Mouse (Mus musculus): ENCODE results near the gene Safb.

Safb gene

GRCm38 (mm10) chr17:56561866-56562265 lies 22.8 kb upstream of the Safb start:
- no peak for DNase-seq

DNA sequence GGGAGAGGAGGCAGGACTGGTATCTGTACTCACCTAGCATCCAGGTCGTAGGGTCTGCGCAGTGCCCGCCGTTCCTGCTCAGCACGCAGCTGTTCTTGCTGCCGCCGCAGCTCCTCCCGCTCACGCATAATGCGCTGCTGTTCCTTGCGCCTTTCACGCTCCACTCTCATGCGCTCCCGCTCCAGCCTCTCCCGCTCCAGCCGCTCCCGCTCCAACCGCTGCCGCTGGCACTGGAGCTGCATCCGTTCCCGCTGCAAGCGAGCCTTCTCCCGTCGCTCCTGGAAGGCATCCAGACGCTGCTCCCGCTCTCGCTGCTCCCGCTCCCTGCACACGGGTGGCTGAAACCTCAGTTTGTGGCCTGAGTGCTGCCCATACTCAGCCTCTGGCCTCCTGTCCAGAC lies 18.3 kb upstream of the Safb start:
- no peak for DNase-seq

DNA sequence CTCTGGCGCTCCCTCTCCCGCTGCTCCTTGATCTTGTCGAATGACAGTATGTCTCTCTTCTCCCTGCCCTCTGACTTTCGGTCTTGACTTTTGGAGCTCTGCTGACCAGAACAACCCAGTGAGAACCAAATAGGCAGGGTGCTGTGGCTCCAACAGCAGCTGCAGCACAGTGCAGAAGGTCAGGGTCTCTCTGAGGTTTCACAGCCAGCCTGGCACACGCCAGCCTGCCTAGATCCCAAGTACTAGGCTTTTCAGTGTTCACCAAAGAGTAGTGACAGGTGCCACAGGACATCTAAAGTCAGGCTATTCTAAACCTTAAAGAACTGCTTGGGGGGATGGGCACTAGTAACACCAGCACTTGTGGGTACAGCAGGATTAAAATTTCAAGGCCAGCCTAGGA lies 17.7 kb upstream of the Safb start:
- no peak for DNase-seq

DNA sequence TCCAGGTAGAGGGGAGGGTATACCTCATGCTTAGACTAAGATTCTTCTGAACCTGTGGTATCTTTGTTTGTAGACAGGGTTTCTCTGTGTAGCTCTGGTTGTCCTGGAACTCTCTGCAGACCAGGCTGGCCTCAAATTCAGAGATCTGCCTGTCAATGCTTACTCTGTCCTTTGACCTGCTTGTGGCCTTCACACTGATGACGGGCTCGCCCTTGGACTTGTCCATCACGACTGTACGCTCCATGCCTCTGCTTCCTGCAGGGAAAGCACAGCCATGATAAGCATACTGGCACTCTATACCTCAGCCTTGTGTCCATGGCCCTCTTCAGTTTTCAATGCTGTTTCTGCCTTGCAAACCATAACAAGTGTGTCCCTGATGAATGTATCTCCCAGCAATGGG lies 17.3 kb upstream of the Safb start:
- no peak for DNase-seq

- DNase-seq = no peak
Measured at GRCm38 (mm10) chr17:56570287-56570686, 14.3 kb upstream of the Safb start.

DNA sequence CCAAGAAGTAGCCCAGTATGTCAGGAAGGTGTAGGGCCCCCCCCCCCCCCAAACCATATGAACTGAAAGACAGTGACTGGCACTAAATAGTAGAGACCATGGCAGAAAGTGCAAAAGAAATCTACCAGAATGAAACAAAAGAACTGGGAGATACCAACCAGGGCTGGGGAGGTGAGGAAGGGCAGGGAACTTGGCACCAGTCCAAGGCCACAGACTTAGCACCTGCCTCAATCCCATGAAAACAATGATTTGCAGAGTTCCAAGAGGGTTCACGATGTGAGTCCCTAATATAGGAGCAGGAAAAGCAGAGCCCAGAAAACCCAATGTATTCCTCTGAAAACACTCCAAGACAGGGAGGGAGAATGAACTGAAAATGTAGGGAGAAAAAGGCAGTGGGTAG lies 12.5 kb upstream of the Safb start:
- DNase-seq = no peak

- no peak for DNase-seq
Measured at GRCm38 (mm10) chr17:56572939-56573338, 11.7 kb upstream of the Safb start.

DNA sequence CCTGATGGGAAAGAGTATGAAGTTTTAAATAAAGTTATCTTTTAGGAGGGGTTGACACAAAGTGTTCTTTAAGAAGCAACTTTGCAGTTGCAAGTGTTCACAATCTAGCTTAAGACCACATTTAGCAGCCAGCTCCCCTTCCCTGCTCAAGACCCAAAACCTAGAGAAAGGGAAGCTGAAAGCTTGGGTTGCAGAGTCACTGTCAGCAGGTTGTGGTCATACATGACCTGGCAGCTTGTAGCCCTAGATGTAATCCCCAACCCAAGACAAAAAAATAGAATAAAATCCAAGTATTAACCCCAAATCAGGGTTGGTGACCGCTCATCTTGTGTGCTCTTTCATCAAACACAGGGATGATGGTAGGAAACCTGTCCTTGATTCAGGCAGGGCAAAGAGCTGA lies 1.6 kb upstream of the Safb start:
- no peak for DNase-seq

GRCm38 (mm10) chr17:56583611-56584256 lies 891 bp upstream of the Safb start:
- peak; percentile 57 for DNase-seq

GRCm38 (mm10) chr17:56585171-56585821 lies 671 bp downstream of the Safb start:
- DNase-seq = peak; percentile 45

DNA sequence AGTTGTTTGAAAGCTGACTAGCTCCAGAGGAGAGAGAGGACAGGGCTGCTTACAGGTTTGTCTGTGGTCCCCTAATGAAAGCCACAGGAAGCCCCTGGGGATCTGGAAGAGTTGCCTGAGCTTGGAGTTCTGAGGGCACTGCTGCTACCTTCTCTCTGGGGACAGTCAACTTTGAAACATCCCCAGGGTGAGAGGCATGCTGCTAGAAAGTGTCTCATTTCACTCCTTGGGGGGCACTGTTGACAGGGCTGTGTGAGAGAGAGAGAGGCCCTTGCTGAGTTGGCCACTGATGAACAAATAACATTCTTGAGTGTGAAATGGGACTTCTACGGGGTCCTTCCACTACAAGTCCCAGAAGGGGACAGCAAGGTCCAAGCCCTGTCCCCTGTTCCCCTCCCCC lies 3.1 kb downstream of the Safb start:
- no peak for DNase-seq

GRCm38 (mm10) chr17:56588921-56589320 lies 4.3 kb downstream of the Safb start:
- no peak for DNase-seq

GRCm38 (mm10) chr17:56592553-56592952 lies 7.9 kb downstream of the Safb start:
- no peak for DNase-seq

DNA sequence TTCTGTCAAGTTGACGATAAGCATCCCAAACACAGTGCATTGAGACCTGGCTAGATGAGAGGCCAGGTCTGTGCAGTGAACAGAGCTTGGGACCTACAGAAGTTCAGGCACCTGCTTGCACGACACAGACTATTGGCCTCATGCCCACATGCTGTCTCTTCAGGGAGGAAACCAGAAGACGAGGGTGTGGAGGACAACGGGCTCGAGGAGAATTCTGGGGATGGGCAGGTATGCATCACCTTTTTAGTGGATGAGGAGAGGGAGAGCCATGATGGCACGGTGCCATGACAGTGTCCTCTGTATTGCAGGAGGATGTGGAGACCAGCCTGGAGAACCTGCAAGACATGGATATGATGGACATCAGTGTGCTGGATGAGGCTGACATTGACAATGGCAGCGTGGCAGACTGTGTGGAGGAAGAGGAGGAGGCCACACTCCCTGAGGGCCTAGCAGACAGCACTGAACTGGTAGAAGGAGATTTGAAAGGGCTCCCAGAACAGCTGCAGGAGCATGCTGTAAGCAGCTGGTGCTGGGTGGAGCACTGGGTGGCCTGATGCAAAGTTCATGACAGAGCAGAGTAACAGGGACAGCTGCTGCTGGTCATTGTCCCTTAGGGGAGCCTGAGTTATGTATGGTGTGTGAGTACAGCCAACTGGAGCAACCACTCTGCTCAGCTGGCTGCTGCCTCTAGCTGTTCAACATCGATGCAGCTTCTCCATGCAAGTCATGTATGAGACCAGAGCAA lies 9.1 kb downstream of the Safb start:
- no peak for DNase-seq

- DNase-seq = no peak
Measured at GRCm38 (mm10) chr17:56603186-56604069, 18.8 kb downstream of the Safb start.

DNA sequence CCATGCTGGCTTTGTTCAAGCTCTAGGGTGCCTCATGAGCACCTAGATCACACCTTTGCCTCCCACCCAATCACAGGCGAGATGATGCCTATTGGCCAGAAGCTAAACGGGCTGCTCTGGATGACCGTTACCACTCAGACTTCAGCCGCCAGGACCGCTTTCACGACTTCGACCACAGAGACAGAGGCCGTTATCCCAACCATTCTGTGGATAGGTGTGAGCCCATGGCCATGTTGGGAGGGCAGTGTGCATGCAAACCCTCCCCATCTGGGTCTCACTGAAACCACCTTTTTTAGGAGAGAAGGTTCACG lies 19.4 kb downstream of the Safb start:
- no peak for DNase-seq

DNA sequence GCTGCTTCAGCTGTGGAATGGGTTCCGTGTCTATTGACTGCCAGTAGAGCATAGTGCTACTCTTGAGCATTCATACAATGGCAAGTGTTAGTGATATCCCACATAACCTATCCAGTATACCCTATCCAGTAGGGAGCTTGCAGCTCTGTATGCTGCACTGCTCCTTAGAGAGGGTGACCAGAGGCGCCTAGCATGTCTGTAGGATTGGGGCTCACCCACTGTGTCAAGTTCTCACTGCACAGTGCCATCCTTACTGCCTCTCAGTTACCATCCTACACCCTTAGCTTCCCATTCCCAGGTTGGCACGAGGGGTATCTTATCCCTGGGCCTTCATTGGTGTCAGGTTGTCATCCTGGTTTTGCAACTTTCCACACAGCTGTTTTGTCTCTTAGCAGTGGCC lies 19.8 kb downstream of the Safb start:
- DNase-seq = no peak

DNA sequence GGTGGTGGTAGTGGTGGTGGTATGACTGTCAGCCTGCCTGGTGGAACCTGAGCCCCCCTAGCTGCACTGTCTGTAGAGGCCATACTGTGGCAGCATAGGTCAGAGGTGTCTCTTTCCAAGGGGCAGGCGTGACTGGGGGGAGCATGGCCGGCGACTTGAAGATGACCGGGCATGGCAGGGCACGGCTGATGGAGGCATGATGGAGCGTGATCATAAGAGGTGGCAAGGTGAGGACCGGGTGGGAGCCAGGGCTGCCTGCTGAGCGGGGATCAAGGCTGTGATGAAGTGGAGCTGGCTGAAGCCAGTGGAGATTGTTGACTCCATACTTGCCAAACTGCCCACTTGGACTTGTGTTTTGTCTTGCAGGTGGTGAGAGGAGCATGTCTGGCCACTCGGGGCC lies 20.8 kb downstream of the Safb start:
- DNase-seq = no peak

DNA sequence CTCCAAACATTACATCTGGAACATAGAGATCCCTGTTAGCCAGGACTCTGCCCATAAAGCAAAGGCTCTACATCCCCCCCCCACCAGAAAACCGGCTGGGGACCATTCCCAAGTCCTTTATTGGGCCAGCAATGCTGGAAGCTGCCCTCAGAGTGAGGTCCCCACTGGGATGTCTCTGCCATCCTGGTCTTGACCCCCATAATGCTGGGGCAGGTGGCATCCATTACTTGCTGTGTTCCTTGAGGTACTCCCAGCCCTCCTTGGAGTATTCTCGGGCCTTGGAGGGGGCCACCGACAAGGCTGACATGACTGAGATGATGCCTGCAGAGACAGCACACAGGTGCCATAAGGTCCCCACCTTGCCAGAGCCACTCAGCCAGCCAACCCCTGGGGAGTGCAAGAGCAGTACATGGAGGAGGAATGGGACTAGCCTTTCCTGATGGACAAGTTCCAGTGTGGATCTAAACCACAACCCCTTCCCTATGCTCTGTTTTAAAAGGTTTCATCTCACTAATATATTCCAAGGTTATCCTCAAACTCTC lies 23.0 kb downstream of the Safb start:
- DNase-seq = no peak

GRCm38 (mm10) chr17:56608699-56609098 lies 24.1 kb downstream of the Safb start:
- no peak for DNase-seq

DNA sequence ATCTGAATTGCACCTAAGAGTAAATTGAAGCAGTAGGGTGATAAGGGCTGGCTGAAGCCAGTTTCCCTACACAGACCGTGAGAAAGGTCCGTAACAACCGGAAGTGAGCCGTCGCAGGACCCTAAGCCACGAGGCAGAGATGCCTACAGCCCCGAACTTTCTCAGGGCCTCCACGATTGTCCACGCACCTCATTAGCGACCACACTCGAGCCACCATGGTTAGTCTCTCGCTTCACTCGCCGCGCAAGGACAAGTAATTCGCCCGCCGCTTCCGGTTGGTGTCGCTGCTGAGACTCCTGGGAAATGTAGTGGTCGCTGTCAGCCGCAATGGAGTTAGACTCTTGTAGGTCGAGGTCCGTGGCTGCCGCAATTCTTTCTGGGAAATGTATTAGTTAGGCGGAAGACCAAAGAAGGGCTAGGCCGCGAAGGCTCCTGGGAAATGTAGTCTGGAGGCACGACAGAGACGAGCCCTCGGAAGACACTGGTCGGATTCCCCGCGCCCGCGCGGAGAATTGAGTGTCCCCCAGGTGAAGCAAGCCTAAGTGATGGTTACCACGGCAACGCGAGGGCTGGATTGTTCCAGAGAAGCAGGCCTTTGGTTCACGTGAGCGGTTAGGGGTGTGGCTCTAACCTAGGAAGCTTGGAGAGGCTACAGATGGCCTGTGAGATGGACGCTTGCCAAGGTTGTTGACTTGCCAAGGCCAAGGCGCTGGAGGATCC lies 25.0 kb downstream of the Safb start, which contains the start of gene 2410015M20Rik:
Gene 2410015M20Rik (minus strand): TSS at position 320 of the 720 bp plus-strand sequence.
- peak; percentile 99 for DNase-seq

DNA sequence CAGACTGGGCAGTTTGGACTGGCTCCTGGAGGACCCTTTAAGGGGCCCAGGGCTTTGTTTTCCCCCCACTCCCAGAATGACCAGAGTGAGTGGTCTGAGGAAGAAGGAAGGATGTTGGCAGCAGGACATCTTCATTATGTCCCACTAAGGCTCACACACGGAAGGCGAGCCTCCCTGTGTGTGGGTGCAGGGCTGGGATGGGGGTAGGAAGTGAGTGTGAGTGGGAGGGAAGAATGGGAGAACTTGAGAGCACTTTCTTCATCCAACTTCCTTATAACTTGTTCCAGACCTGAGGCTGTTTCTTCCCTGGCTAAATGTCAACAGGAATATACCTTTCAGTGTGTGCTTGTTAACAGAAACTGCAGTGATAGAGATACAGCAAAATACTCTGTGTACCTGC lies 26.7 kb downstream of the Safb start:
- DNase-seq = no peak

Measured in lung, postnatal 36 days (tissue).